Mouse (Mus musculus): ENCODE measurements at regions not wholly inside any gene's neighbourhood (a gene's known extent, or its start where the extent isn't known, plus 50 kb on each side); places are given as distances from the start of the nearest gene placed in this dataset.

DNA sequence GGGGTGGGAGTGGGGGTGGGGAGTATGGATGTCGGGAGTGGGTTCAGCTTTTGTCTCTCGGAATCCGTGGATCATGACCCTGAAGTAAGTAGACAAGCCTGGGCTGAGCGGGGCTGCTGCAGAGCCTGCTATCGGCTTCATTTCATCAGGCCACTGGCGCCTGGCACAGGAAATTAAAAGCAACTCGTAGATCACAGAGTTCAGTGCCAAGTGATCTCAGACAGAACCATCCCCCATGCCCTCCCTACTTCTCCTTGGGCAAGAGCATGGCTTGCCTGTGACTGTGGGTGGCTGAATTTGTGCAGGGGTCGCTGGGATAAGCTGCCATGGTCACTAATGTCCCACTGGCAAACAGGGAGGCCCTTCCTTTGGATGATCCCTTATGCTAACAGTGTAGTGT lies 161.3 kb upstream of the Il12b start:
- DNase-seq: no peak

DNA sequence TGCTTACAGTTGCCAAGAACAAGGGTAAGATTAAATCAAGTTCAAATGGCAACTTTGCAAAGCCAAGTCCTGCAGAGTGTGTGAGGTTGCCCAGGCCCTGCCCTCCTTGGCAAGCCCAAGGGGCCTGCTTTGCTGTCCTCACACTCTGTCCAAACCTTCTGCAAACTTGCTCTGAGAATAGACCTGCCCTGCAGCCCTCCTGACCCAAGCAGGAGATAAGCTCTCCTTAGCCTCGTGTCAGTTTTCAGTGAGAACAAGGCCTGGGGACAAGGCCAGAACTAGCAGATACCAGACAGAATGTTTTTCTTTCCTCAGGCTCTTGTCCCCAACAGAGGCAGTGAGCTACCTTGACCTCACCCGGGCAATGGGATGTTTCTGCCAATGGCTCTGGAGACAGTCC lies 156.7 kb upstream of the Il12b start:
- DNase-seq: no peak

DNA sequence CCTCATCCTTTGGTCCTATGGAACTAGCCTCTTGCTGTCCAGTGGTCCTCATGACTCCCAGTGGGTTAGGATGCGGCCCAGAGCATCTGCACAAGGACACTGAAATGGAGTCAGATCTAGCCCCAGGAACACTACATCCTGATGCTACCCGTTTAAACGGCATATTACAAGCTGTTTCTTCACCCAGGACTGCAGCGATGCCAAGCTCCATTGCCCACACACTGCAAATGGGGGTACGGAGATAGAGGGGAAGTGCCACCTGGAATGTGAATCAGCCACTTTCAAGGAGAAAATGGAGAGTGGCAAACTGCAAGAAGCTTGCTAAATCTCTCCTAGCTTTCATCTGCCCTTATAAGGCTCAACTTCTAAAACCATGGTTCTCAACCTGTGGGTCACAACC lies 148.0 kb upstream of the Il12b start:
- DNase-seq: peak; percentile 7

GRCm38 (mm10) chr11:44260376-44261111 lies 139.3 kb upstream of the Il12b start:
- DNase-seq: no peak

DNA sequence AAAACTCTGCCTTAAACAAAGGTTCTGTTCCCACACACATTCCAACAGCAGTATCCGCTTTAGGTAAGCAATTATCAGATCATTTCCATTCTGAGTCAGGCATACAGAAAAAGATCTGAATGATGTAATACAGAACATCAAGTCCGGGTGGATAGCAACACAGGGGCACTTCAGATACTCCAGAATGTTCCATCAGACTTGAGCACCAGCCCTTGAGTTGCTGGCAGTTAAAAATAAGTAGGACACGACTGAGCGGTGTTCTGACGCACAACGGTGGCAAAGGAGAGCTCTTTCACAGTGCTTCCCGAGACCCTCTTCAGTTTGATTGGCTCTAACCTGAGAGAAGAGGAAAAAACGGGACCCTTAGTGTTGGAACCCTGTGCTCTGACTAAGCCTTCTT lies 138.2 kb upstream of the Il12b start:
- peak; percentile 13 for DNase-seq

DNA sequence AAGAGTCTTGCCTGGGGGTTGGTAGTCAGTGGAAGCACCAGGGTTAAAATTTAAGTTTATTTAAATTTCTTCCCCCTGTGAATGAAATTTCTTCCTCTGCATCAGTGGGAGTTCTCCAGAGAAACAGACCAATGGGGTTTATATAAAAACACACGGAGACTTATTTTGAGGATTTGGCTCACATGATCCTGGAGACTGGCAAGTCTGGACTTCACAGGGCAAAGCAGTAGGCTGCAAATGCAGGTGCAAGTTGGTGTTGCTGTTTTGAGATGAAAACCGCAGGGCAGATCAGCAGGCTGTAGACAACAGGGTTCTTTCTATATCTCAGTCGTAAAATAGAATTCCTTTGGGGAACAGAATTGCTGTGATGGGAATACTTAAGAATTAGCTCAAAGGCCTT lies 137.3 kb upstream of the Il12b start:
- DNase-seq: no peak

DNA sequence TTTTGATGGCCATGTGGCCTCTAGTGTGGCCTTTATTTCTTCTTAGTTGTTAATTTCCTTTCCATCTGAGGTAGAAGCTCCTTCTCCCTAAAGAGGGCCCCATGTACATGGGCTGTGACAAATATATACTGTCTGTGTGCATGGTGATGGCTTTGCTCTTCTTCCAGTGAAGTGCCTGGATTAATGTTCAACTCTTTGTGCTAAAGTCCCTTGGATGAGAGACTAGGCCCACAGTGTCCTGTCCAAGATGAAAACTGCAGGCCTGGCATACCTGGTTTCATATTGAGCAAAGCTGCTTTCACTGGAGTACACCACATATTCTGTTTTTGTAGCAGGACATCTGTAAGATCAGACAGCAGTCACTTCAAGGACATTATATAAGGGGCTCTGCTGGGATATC lies 127.6 kb upstream of the Il12b start:
- no peak for DNase-seq

GRCm38 (mm10) chr11:44278521-44279208 lies 121.2 kb upstream of the Il12b start:
- DNase-seq: no peak

DNA sequence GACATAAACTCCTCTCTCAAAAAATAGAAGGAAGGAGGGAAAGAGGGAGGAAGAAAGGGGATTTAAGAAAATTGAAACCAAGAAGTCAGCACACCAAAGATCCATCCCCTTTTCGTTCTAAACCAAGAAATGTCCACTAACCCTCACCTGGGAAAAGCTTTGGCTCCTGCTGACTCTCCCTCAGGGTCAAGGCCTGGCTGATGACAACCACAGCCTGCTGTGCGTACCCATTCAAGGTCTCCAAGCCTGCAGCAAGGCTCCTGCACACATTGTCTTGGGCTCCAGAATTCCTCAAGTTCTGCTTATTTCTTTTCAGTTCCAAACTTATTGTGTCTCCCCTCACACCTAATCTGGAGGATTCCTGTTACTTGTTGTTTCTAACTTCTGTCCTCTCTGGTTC lies 113.9 kb upstream of the Il12b start:
- DNase-seq: no peak

DNA sequence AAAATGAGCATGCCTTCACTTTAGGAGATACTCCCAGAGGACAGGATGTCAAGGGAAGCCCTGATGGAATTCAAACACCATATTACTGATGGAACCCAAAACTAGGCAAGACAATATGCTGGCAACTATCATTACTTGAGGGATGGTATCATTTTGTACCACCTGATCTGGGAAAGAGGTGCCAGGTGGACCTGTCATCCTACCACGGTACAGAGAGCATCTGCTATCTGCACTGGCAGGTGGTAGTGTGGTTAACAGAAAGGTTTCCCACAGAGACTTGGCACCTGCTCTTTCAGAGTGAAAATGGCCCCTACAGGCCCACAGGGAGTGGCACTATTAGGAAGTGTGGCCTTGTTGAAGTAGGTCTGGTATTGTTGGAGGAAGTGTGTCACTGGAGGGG lies 111.0 kb upstream of the Il12b start:
- DNase-seq: no peak

DNA sequence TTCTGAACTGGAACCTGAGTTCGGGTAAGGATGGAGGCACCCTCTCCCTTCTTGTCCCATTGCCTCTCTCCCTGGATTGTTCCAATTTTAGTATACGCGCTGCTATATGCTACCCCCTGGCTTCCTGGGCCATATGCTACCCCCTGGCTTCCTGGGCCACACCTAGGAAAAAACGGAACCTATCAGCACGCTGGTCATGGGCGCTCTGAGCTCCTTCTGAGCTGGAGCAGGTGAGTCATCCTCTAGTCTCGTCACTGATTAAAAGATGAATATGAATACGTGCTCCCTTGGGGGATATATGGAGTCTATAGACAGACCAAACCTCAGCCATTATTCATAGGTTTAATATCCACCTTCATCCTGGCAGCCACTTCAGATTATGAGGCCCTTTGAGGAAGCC lies 96.1 kb upstream of the Il12b start:
- no peak for DNase-seq

GRCm38 (mm10) chr11:44316061-44316460 lies 83.8 kb upstream of the Il12b start:
- DNase-seq: no peak

DNA sequence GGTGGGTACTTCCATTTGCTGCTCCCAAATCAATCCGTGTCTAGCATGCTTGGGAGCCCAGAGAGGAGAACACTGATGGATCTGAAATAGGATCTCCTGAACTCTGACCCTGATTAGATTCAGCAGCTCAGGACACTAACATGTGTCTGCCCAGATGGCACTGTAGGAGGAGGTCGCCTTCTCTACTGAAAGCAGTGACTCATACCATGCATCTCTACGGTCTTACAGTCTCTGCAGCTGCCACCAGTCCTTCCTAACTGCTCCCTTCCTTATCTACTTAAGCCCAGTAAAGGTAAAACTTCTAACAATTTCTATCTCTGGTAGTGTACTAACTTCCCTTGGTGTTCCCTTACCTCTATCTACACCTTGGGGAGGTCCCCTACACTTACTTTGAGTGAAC lies 80.7 kb upstream of the Il12b start:
- DNase-seq: no peak

DNA sequence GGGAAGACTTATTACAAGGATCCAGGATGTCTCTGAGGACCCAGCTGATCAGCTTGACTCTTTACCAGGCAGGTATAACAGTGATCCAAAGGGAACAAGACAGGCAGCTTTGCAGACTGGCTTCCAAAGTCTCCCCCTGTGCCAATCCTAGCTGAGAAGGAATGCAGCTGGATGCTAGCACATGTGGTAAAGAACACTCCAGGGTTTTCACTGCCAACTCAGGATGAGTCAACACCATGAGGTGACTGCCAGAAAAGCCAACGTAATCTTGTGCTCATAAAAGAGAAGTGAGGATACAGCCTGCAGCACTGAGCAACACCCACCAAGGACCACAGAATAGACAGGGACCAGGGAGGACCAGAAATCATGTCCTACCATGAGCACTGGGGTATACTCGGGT lies 76.5 kb upstream of the Il12b start:
- DNase-seq: peak; percentile 48

GRCm38 (mm10) chr11:44325066-44325465 lies 74.8 kb upstream of the Il12b start:
- DNase-seq: no peak

- no peak for DNase-seq
Observed at GRCm38 (mm10) chr11:44325525-44325924, 74.3 kb upstream of the Il12b start.

DNA sequence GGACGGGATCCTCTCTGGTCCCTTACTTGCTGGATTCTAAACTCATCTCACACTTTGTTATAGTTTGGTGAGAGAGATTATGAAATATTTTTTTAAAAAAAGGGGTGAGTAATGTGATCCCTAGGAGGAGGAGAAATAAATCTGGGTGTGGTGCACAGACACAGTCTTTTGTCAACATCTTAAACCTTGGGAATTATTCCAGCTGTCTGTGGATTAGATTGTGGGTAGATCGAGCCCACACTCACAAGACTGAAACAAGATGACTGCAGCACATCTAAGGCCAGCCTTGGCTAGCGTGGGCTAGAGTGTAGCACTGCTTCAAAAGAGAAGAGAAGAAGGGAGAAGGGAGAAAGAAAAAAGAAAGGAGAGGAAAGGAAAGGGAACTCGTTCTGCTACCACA lies 70.4 kb upstream of the Il12b start:
- DNase-seq: no peak

DNA sequence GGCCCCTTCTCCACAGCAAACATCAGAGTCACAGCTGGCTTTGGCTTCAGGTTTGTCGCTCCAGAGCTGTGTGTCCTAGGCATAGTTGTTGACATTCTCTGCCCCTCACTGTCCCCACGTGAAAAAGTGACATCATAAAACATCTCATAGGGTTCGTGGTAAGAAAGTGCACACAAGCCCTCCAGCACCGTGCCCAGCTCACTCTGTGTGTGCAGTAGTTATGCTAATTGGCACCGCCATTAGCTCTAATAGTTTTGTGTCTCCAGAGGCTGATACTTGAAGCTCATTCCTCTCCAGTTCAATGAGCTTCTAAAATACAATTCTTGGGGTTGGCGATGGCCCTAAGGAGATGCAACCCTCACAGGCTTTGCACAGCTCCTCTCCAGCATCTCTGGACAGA lies 69.4 kb upstream of the Il12b start:
- no peak for DNase-seq

DNA sequence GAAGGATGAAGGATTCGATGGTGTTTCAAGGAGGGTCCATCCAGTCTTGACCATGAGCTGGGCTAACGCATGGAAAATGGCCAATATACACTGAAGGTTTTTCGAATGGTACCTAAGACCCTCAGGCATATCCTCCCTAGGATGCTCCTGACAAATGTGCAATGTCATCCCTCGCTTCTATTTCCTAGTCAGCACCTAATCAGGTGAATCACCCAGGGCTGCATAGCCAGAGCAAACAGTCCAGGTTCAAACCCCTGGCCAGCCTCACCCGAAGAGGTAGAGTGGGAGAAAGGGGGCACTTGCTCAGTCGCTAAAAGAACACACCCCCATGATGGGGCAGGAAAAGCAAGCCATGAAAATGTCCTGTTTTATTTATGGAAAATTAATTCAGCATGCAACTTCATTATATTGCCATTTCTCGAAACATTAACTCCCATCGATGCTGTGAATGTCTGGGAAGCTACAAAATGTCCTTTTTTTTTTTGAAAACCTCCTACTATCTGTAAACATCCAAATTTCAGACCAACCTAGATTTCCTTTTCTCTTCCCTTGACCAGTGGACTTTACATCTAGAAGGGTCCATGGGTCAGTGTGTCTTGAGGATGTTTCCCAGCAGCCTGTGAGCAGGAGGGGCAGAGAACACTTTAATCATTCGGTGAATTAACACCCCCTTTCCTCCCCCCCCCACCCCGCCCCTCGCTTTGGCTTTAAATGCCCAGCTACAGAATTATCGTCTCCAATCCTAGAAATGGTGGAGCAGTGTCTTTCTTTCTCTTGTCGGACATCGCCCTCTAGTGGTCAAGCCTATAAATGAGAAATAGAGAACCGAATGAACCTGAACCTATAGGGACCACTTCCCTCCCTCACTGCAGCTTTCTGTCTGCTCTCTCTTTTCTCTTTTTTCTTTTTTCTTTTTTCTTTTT lies 68.8 kb upstream of the Il12b start:
- DNase-seq: peak; percentile 36

DNA sequence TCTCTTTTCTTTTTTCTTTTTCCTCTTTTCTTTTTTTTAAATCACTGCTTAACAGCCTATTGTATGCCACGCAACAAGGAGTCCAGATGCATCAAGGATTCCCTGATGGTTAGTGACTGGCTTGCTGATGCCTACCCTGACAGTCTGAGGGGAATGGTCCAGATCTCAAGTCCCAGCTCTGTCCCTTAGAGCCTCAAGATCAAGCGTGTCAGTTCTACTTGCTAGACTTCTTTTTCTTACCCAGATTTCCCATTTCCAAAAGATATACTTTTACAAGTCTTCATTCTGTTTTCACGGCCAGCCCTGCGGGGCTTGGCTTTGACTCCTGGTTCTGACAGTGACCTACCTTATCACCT lies 68.1 kb upstream of the Il12b start:
- no peak for DNase-seq

DNA sequence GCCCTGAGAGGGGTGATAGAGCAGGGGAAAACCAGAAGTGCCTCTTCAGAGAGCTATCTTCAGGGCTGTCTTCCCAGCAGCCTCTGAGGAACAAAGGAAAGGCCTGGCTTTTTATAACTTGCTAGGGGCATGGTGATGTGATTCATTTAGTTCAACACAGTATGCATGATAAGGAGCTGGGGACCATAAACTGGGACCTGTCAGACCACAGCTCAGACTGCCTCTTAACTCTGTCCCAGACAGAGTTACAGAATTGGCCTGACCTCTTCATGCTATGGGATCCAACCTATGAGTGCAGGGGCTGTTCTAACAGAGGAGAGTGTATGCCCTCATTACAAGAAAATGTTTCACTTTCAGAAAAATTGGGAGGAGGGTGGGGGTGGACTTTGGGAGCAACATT lies 59.3 kb upstream of the Il12b start:
- no peak for DNase-seq

DNA sequence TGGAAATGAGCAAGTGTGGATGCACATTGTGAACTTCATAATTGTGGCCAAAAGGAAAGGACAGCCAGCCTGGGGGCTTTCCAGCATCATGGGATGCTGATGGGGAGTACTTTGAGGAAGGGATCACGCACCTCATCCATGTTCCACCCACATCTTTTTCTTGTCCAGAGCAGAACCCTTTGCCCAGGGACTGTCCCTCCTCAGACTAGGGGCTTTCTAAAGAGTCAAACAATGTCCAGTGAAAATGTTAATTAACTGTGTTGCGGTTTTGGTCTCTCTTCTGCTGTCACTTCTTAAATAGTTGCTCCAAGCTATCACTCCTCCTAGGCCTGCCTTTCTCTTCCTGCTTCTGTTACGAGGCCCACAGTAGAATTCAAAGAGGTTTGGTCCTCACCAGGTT lies 51.6 kb upstream of the Il12b start:
- no peak for DNase-seq

- no peak for DNase-seq
Observed at GRCm38 (mm10) chr11:44349546-44349945, 50.3 kb upstream of the Il12b start.
